Mouse (Mus musculus) stomach, embryonic 14.5 days (tissue): ENCODE measurements around the gene Ephx1. TPM values are rescaled to one million over a fixed set of nuclear protein-coding genes. Genes with fewer than 3 reads are reported as not detected.
"Not testable (repeated sequence)": the region's sequence is repeated elsewhere in the genome, so short reads cannot be mapped to it uniquely, and the experiment has no call there.

Experiments
- ATAC-seq: fragments of 200-750 bp; cut with Nextera tagmentation; 2 replicates; pipeline ENCODE4 v1.8.0; 2017; ENCODE audit warnings: low read depth, moderate TSS enrichment; ENCODE audit not compliant: insufficient number of reproducible peaks, insufficient read depth, low FRiP score
- H3K27ac ChIP-seq: fragments of 300-500 bp; sonication (generic); 2 replicates; pipeline ENCODE4 v1.5.1; 2014; ENCODE audit warnings: mild to moderate bottlenecking, low read length, moderate library complexity, mixed read lengths
- H3K27me3 ChIP-seq: fragments of 300-500 bp; sonication (generic); 2 replicates; pipeline ENCODE4 v1.6.1; 2014; ENCODE audit warnings: low read length, control low read depth, mixed read lengths; ENCODE audit not compliant: control insufficient read depth, insufficient read depth
- H3K36me3 ChIP-seq: fragments of 300-500 bp; sonication (generic); 2 replicates; pipeline ENCODE4 v1.6.1; 2014; ENCODE audit warnings: mild to moderate bottlenecking, control low read depth, low read length, moderate library complexity, mixed read lengths; ENCODE audit not compliant: control insufficient read depth, insufficient read depth
- H3K4me1 ChIP-seq: fragments of 300-500 bp; sonication (generic); 2 replicates; pipeline ENCODE4 v1.6.1; 2014; ENCODE audit warnings: low read length, control low read depth, mixed read lengths; ENCODE audit not compliant: control insufficient read depth, insufficient read depth
- H3K4me2 ChIP-seq: fragments of 300-500 bp; sonication (generic); replicated peaks from 2 replicates; pipeline ENCODE4 v1.6.1; 2014; ENCODE audit warnings: low read depth, low read length, control low read depth
- H3K4me3 ChIP-seq: fragments of 300-500 bp; sonication (generic); 2 replicates; pipeline ENCODE4 v1.5.1; 2014; ENCODE audit warnings: low read depth, low read length, control low read depth
- H3K9ac ChIP-seq: fragments of 300-500 bp; sonication (generic); replicated peaks from 2 replicates; pipeline ENCODE4 v1.6.1; 2014; ENCODE audit warnings: low read depth, mild to moderate bottlenecking, control low read depth, low read length, moderate library complexity, mixed read lengths
- H3K9me3 ChIP-seq: fragments of 300-500 bp; sonication (generic); 2 replicates; pipeline ENCODE4 v1.6.1; 2016; ENCODE audit warnings: low read depth, low read length, control low read depth; ENCODE audit not compliant: control insufficient read depth
- WGBS: fragments of 180-500 bp; shearing (Covaris S2); extraction: QIAGEN DNeasy Blood & Tissue Kit; methylation state at CpG from one replicate; pipeline ENCODE4 v1.1.7; 2014; 5-methylcytosine and 5-hydroxymethylcytosine counted together
- polyA plus RNA-seq: library from polyadenylated mRNA; unstranded; fragments of >200 nt; fragmentation: Nextera tagmentation; extraction: Ambion mirVana; gene quantifications from 2 replicates; pipeline ENCODE4 v1.2.1, GENCODE M21; 2014

The Ephx1 gene
- polyA plus RNA-seq, 1 experiment from 2014 or later, result 6.4 TPM

- WGBS, result 90% methylated on average over 3 of the region's 3 CpGs
- Histone ChIP-seq H3K4me1 (peaks cover 6% of the 10 kb centered on the region; the same call in 1 of the 2 replicates), H3K4me3 (no peak overlapping the region), H3K27me3 (no peaks in the 10 kb centered on the region), H3K4me2 (no peak overlapping the region), H3K36me3 (no peaks in the 10 kb centered on the region), H3K9me3 (no peaks in the 10 kb centered on the region), H3K27ac (no peak overlapping the region), H3K9ac (no peak overlapping the region)
- no peak for ATAC-seq
Observed at GRCm38 (mm10) chr1:181001217-181001616, 19.5 kb downstream of the Ephx1 start.

DNA sequence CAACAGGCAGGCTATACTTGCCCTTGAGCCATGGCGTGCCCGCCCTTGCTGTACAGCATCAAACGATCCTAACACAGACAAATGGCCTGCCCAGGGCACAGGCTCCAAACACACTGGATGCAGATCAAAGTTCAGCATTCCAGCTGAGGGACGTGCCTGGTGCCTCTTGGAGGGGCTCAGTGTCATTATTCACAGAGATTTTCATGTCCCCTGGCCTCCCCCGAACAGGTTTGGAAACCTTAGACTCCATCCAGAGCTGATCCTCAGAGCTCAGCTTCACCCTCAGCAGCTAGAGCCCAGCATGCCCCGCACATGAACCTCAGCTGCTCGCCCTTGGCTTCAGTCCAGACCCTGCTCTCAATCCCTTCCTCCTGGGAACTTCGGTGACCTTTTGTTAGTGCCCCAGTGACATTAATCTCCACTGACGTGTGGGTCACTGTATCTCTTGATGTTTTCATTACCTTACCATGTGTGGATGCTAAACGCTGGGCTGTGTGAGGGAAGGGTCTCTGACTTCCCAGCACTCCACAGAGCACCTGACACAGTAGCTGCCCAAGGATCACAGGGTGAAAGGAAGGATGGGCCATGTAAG lies 20.1 kb downstream of the Ephx1 start:
- ATAC-seq, result no peak
- Histone ChIP-seq H3K27me3 (no peaks in the 10 kb centered on the region), H3K9me3 (no peaks in the 10 kb centered on the region), H3K4me1 (peaks cover 6% of the 10 kb centered on the region; the same call in 1 of the 2 replicates), H3K9ac (no peak overlapping the region), H3K4me2 (no peak overlapping the region), H3K36me3 (no peaks in the 10 kb centered on the region), H3K4me3 (no peak overlapping the region), H3K27ac (no peak overlapping the region)
- WGBS, result 13% methylated on average over 10 of the region's 10 CpGs

DNA sequence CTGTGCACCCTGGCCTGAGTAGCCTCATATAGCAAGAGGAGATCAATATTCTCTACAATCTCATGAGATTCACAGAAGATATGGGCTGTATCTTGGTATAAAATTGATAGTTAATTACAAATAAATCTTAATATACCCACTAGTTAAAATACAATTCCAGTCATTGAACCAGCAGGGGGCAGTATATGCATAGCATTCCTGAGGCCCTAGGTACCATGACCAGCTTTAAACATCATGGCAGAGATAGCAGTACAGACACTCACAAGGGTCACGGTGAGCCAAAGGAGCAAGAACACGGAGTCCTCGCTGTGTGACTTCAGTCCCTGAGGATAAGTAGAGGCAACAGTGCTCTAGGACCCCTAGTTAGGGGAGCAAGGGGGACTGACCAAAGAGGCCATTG lies 28.6 kb downstream of the Ephx1 start:
- Histone ChIP-seq H3K4me3 (no peak overlapping the region), H3K27ac (no peak overlapping the region), H3K9ac (no peak overlapping the region), H3K36me3 (no peaks in the 10 kb centered on the region), H3K9me3 (no peaks in the 10 kb centered on the region), H3K4me2 (no peak overlapping the region), H3K4me1 (no peaks in the 10 kb centered on the region), H3K27me3 (no peaks in the 10 kb centered on the region)
- WGBS, result 43% methylated on average over 3 of the region's 3 CpGs
- ATAC-seq, result no peak

DNA sequence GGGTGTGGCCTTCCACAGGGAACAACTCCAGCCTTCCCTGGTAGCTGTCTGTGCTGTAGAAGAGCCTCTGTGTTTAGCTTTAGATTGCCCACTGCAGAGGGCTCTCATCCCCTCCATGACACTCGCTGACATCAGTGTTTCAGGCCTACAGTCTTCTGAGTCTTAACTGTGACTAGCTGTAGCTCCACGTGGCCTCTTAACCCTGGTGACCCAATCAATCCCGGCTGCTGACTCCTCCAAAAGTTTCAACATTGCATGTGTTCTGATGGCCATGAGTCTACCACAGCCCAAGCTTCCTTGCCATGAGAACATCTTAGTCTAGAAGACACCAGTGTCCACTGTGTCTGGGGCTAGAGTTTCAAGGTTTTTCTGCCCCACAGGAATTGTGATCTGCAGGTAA lies 30.0 kb downstream of the Ephx1 start:
- no peak overlapping the region for H3K4me3 ChIP-seq
- 53% methylated on average over 3 of the region's 3 CpGs for WGBS
- H3K27me3 ChIP-seq, result no peaks in the 10 kb centered on the region
- no peaks in the 10 kb centered on the region for H3K4me1 ChIP-seq
- H3K9ac ChIP-seq, result no peak overlapping the region
- no peak overlapping the region for H3K4me2 ChIP-seq
- no peaks in the 10 kb centered on the region for H3K36me3 ChIP-seq
- H3K9me3 ChIP-seq, result no peaks in the 10 kb centered on the region
- H3K27ac ChIP-seq, result no peak overlapping the region
- ATAC-seq, result no peak

DNA sequence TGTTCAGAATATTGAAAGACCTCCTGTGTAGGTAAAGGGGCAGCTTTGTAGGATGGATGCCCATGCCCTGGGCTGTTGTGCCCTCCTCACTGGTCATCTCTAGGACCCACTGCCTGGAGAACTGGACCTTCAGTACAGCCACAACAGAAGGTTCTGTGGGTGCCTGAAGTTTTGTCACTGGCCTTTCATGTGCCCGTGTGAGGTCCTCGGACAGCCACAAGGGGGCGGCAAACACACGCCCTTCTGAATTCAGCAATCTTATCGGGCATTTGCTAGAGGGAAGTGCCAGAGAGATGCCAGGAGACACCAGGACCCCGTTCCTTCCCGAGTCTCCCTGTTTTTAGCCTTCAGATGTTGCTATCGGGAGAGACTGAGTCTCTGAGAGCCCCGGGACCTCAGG lies 32.9 kb downstream of the Ephx1 start:
- ATAC-seq, result no peak
- H3K27ac ChIP-seq, result no peak overlapping the region
- no peaks in the 10 kb centered on the region for H3K27me3 ChIP-seq
- H3K9ac ChIP-seq, result no peak overlapping the region
- H3K4me1 ChIP-seq, result no peaks in the 10 kb centered on the region
- no peak overlapping the region for H3K4me2 ChIP-seq
- no peaks in the 10 kb centered on the region for H3K36me3 ChIP-seq
- no peaks in the 10 kb centered on the region for H3K9me3 ChIP-seq
- H3K4me3 ChIP-seq, result no peak overlapping the region
- 4% methylated on average over 9 of the region's 9 CpGs for WGBS

- H3K4me2 ChIP-seq, result no peak overlapping the region
- no peaks in the 10 kb centered on the region for H3K4me1 ChIP-seq
- no peaks in the 10 kb centered on the region for H3K27me3 ChIP-seq
- no peak for ATAC-seq
- H3K27ac ChIP-seq, result no peak overlapping the region
- H3K9me3 ChIP-seq, result no peaks in the 10 kb centered on the region
- WGBS, result 86% methylated on average over 8 of the region's 8 CpGs
- H3K4me3 ChIP-seq, result no peak overlapping the region
- H3K36me3 ChIP-seq, result no peaks in the 10 kb centered on the region
- no peak overlapping the region for H3K9ac ChIP-seq
Observed at GRCm38 (mm10) chr1:180986701-180987100, 34.0 kb downstream of the Ephx1 start.

- not testable (repeated sequence) for H3K4me1 ChIP-seq, H3K9ac ChIP-seq, H3K9me3 ChIP-seq, H3K27me3 ChIP-seq, H3K4me3 ChIP-seq, H3K36me3 ChIP-seq, H3K27ac ChIP-seq, H3K4me2 ChIP-seq
- 65% methylated on average over 7 of the region's 7 CpGs for WGBS
- peak; percentile 85 for ATAC-seq
Observed at GRCm38 (mm10) chr1:180981298-180982046, 39.2 kb downstream of the Ephx1 start.

DNA sequence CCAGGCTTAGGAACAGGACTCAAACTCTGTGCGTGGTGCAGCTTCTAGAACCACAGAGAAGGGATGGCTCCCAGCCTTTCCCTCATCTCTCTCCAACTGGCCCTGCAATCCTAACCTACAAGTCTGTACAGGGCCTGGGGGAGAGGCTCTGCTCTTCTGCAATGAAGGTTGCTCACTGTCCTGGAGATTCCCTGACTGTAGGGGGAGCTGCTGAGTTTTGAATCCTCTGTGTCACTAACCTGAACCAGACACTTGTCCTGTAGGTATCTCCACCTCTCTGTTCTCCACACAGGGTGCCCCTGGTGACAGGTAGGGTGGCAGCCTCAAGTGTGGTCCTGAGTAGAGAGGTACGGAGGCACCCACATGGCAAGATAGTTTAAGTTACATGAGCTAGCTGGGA lies 40.2 kb downstream of the Ephx1 start:
- Histone ChIP-seq H3K36me3 (no peaks in the 10 kb centered on the region), H3K9ac (no peak overlapping the region), H3K9me3 (no peaks in the 10 kb centered on the region), H3K4me1 (no peaks in the 10 kb centered on the region), H3K4me2 (no peak overlapping the region), H3K4me3 (no peak overlapping the region), H3K27me3 (no peaks in the 10 kb centered on the region), H3K27ac (no peak overlapping the region)
- WGBS, result 66% methylated on average over 2 of the region's 2 CpGs
- ATAC-seq, result no peak
